Mouse (Mus musculus) limb, embryonic 14.5 days (tissue): ENCODE data around the gene Scamp1. TPM values are rescaled to one million over a fixed set of nuclear protein-coding genes. Genes with fewer than 3 reads are reported as not detected.

Source experiments
- ATAC-seq: fragments of 200-750 bp; cut with Nextera tagmentation; 2 replicates; pipeline ENCODE4 v1.8.0; 2017; ENCODE audit warnings: low read depth, moderate number of reproducible peaks, moderate TSS enrichment; ENCODE audit not compliant: low FRiP score
- DNase-seq: peaks from one replicate; pipeline ENCODE4 v3.0.0-alpha.2; 2015; ENCODE audit warnings: low spot score
- H3K27ac ChIP-seq: fragments of 300-500 bp; sonication (generic); replicated peaks from 2 replicates; pipeline ENCODE4 v1.5.1; 2014; ENCODE audit warnings: low read depth, mild to moderate bottlenecking, low read length, moderate library complexity, mixed read lengths
- H3K27me3 ChIP-seq: fragments of 300-500 bp; sonication (generic); 2 replicates; pipeline ENCODE4 v1.6.1; 2014; ENCODE audit warnings: low read length, mixed read lengths; ENCODE audit not compliant: control insufficient read depth, insufficient read depth
- H3K36me3 ChIP-seq: fragments of 300-500 bp; sonication (generic); 2 replicates; pipeline ENCODE4 v1.6.1; 2014; ENCODE audit warnings: mild to moderate bottlenecking, low read length, moderate library complexity, mixed read lengths; ENCODE audit not compliant: control insufficient read depth, insufficient read depth
- H3K4me1 ChIP-seq: fragments of 300-500 bp; sonication (generic); 2 replicates; pipeline ENCODE4 v1.6.1; 2014; ENCODE audit warnings: antibody characterized with exemption, low read length, mixed read lengths; ENCODE audit not compliant: control insufficient read depth, insufficient read depth
- H3K4me2 ChIP-seq: fragments of 300-500 bp; sonication (generic); replicated peaks from 2 replicates; pipeline ENCODE4 v1.6.1; 2014; ENCODE audit warnings: low read depth, mild to moderate bottlenecking, low read length, moderate library complexity; ENCODE audit not compliant: severe bottlenecking
- H3K4me3 ChIP-seq: fragments of 300-500 bp; sonication (generic); replicated peaks from 2 replicates; pipeline ENCODE4 v1.5.1; 2014; ENCODE audit warnings: low read length
- H3K9ac ChIP-seq: fragments of 300-500 bp; sonication (generic); 2 replicates; pipeline ENCODE4 v1.6.1; 2014; ENCODE audit warnings: mild to moderate bottlenecking, low read depth, low read length, moderate library complexity; ENCODE audit not compliant: severe bottlenecking
- H3K9me3 ChIP-seq: fragments of 300-500 bp; sonication (generic); 2 replicates; pipeline ENCODE4 v1.6.1; 2016; ENCODE audit warnings: low read length; ENCODE audit not compliant: control insufficient read depth
- POLR2A ChIP-seq: fragments of 200-500 bp; IDR thresholded peaks from 2 replicates; pipeline ENCODE4 v1.8.0; 2012; ENCODE audit warnings: inconsistent platforms, mild to moderate bottlenecking, moderate library complexity, borderline replicate concordance; ENCODE audit not compliant: insufficient read depth, insufficient read length; ENCODE audit errors: extremely low read depth
- WGBS: fragments of 180-500 bp; shearing (Covaris S2); extraction: QIAGEN DNeasy Blood & Tissue Kit; methylation state at CpG from one replicate; pipeline ENCODE4 v1.1.7; 2014; 5-methylcytosine and 5-hydroxymethylcytosine counted together
- polyA plus RNA-seq, 2 experiments: library from polyadenylated mRNA; depleted of rRNA in 1 of 2; stranded (reverse) in 1 of 2; unstranded in 1 of 2; fragments of >200 nt; fragmentation: Nextera tagmentation in 1 of 2; extraction: Ambion mirVana in 1 of 2; gene quantifications; 2 replicates each; pipeline versions ENCODE4 v1.2.1 to v1.2.3; 2012 to 2014

Gene Scamp1
- polyA plus RNA-seq, 2 experiments, result 19.5 to 26.1 TPM

DNA sequence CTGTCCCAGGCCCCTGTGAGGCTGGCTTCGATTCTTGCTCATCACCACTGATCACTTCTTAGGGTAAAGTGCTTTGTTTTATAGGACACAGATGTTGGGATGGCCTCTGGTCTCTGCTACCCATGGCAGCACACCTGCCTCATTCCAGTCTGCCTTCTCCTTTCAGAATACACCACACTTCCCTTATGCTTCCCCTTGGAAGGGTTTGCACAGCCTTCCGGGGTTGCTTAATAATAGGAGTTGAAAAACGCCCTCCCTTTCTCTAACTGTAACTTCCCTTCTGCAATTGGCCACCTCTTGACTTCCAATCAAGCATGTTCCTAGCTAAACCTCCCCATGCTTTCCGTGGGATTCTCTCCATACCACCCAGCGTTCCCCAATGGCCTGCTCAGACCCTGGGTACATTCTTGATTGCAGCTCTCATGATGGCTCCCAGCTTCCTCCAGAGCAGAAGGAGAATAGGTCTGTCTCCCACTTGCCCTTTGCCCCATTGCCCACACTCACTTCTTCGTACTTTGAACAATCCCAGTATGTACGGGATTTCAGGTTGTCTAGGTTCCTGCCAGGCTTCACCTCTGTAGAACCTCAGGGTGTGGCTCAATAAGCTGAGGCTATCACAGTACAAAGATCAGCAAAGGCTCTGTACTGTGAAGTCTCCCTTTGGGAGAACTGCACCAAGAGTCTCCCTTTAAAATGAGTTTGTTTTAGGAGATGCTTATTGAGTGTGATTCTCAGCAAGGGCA, 126.0 kb downstream of the Scamp1 start:
- no peak overlapping the region for H3K4me2 ChIP-seq
- peak overlapping the region; percentile 67 for H3K27ac ChIP-seq
- H3K9me3 ChIP-seq, result no peaks in the 10 kb centered on the region
- ATAC-seq (no peak), DNase-seq (no peak)
- 57% methylated on average over 7 of the region's 7 CpGs for WGBS
- H3K4me3 ChIP-seq, result no peak overlapping the region
- no peak overlapping the region for H3K9ac ChIP-seq
- H3K4me1 ChIP-seq, result peaks cover 22% of the 10 kb centered on the region
- TF ChIP-seq POLR2A, result no peak
- no peaks in the 10 kb centered on the region for H3K36me3 ChIP-seq
- H3K27me3 ChIP-seq, result no peaks in the 10 kb centered on the region

GRCm38 (mm10) chr13:94158864-94159477, 126.7 kb downstream of the Scamp1 start:
- no peak for TF ChIP-seq POLR2A
- Histone ChIP-seq H3K27ac (peak overlapping the region; percentile 67), H3K4me2 (no peak overlapping the region), H3K9ac (peak overlapping the region; percentile 21; the same call in 1 of the 2 replicates), H3K4me3 (no peak overlapping the region), H3K36me3 (no peaks in the 10 kb centered on the region), H3K9me3 (no peaks in the 10 kb centered on the region), H3K4me1 (peaks cover 22% of the 10 kb centered on the region), H3K27me3 (no peaks in the 10 kb centered on the region)
- peak; percentile 57 for DNase-seq
- 29% methylated on average over 6 of the region's 6 CpGs for WGBS
- peak; percentile 50; the same call in 1 of the 2 replicates for ATAC-seq

DNA sequence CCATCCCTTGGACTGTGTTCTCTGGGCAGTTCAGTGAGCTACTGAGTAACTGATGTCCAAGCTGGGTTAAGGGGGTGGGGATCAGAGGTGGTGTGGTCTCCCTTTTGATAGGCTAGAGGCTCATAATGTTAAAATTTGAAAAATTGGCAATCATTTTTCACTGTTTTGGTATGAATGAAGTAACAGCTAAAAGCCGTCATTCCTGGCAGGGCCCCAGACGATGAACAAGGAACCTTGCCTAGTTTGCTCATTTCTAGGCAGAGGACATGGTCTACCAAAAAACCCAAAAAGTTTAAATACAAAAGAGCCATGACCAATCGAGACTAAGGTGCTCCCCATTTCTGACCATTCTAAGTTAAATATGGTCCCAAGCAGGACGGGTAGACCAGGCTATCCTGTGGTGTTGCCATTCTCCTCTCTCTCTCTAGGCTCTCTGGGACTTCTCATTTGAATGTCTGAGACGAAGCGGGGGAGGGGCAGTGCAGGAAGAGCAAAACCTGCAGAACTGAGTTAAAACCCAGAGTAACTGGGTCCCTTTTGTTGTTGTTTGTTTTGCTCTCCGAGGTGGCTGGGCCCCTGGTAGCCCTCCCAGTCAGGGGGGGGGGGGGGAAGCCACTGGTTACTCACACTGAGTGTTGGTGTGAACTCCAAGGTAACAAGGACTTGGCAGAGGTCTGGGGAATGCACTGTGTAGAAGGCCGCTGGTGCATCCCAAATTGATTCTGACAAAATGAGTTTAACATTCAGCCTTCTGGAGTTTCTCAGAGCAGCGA, 129.8 kb downstream of the Scamp1 start:
- TF ChIP-seq POLR2A, result no peak
- no peaks in the 10 kb centered on the region for H3K36me3 ChIP-seq
- no peak overlapping the region for H3K4me2 ChIP-seq
- H3K9ac ChIP-seq, result no peak overlapping the region
- H3K27me3 ChIP-seq, result no peaks in the 10 kb centered on the region
- no peak overlapping the region for H3K27ac ChIP-seq
- ATAC-seq, result no peak
- H3K4me3 ChIP-seq, result no peak overlapping the region
- H3K4me1 ChIP-seq, result peaks cover 22% of the 10 kb centered on the region
- H3K9me3 ChIP-seq, result no peaks in the 10 kb centered on the region
- WGBS, result 56% methylated on average over 9 of the region's 9 CpGs
- DNase-seq, result no peak

GRCm38 (mm10) chr13:94154512-94155296, 131.0 kb downstream of the Scamp1 start:
- Histone ChIP-seq H3K9ac (no peak overlapping the region), H3K4me1 (peaks cover 17% of the 10 kb centered on the region), H3K9me3 (no peaks in the 10 kb centered on the region), H3K4me2 (no peak overlapping the region), H3K27ac (no peak overlapping the region), H3K4me3 (no peak overlapping the region), H3K27me3 (no peaks in the 10 kb centered on the region), H3K36me3 (no peaks in the 10 kb centered on the region)
- no peak for DNase-seq
- ATAC-seq, result no peak
- no peak for TF ChIP-seq POLR2A
- WGBS, result 71% methylated on average over 15 of the region's 15 CpGs

- Histone ChIP-seq H3K9ac (no peak overlapping the region), H3K27me3 (no peaks in the 10 kb centered on the region), H3K4me3 (no peak overlapping the region), H3K4me1 (peaks cover 7% of the 10 kb centered on the region), H3K36me3 (no peaks in the 10 kb centered on the region), H3K9me3 (no peaks in the 10 kb centered on the region), H3K4me2 (no peak overlapping the region), H3K27ac (no peak overlapping the region)
- TF ChIP-seq POLR2A, result no peak
- DNase-seq (no peak), ATAC-seq (no peak)
- 85% methylated on average over 6 of the region's 6 CpGs for whole genome bisulfite sequencing
Observed at GRCm38 (mm10) chr13:94153658-94154057, 132.0 kb downstream of the Scamp1 start.
